Mouse (Mus musculus) forebrain, embryonic 16.5 days (tissue): ENCODE measurements around the gene Zbtb20. TPM values are rescaled to one million over a fixed set of nuclear protein-coding genes. Genes with fewer than 3 reads are reported as not detected.
A peak's percentile ranks its signal among the peaks of the same experiment; 100 is the strongest.

Source experiments
- ATAC-seq: fragments of 200-750 bp; cut with Nextera tagmentation; 2 replicates; pipeline ENCODE4 v1.8.0; 2017; ENCODE audit warnings: mild to moderate bottlenecking, moderate library complexity
- H3K27ac ChIP-seq: fragments of 300-500 bp; sonication (generic); 2 replicates; pipeline ENCODE4 v1.5.1; 2014; ENCODE audit warnings: low read length, control low read depth
- H3K27me3 ChIP-seq: fragments of 300-500 bp; sonication (generic); replicated peaks from 2 replicates; pipeline ENCODE4 v1.6.1; 2014; ENCODE audit warnings: low read length; ENCODE audit not compliant: control insufficient read depth, insufficient read depth
- H3K36me3 ChIP-seq: fragments of 300-500 bp; sonication (generic); 2 replicates; pipeline ENCODE4 v1.6.1; 2014; ENCODE audit not compliant: control insufficient read depth, insufficient read depth
- H3K4me1 ChIP-seq: fragments of 300-500 bp; sonication (generic); replicated peaks from 2 replicates; pipeline ENCODE4 v1.6.1; 2014; ENCODE audit warnings: low read length; ENCODE audit not compliant: control insufficient read depth, insufficient read depth
- H3K4me2 ChIP-seq: fragments of 300-500 bp; sonication (generic); 2 replicates; pipeline ENCODE4 v1.6.1; 2014; ENCODE audit warnings: mild to moderate bottlenecking, low read length, control low read depth
- H3K4me3 ChIP-seq: fragments of 300-500 bp; sonication (generic); replicated peaks from 2 replicates; pipeline ENCODE4 v1.5.1; 2014; ENCODE audit warnings: mild to moderate bottlenecking, low read length, control low read depth
- H3K9ac ChIP-seq: fragments of 300-500 bp; sonication (generic); replicated peaks from 2 replicates; pipeline ENCODE4 v1.6.1; 2014; ENCODE audit warnings: low read depth, low read length, control low read depth
- H3K9me3 ChIP-seq: fragments of 300-500 bp; sonication (generic); 2 replicates; pipeline ENCODE4 v1.6.1; 2016; ENCODE audit warnings: low read length; ENCODE audit not compliant: control insufficient read depth
- WGBS: fragments of 180-500 bp; shearing (Covaris S2); extraction: QIAGEN DNeasy Blood & Tissue Kit; methylation state at CpG from one replicate; pipeline ENCODE4 v1.1.7; 2014; 5-methylcytosine and 5-hydroxymethylcytosine counted together
- polyA plus RNA-seq: library from polyadenylated mRNA; unstranded; fragments of >200 nt; fragmentation: Nextera tagmentation; extraction: Ambion mirVana; gene quantifications from 2 replicates; pipeline ENCODE4 v1.2.1, GENCODE M21; 2015

The Zbtb20 gene
- polyA plus RNA-seq, 1 experiment from 2014 or later: 126 TPM

DNA sequence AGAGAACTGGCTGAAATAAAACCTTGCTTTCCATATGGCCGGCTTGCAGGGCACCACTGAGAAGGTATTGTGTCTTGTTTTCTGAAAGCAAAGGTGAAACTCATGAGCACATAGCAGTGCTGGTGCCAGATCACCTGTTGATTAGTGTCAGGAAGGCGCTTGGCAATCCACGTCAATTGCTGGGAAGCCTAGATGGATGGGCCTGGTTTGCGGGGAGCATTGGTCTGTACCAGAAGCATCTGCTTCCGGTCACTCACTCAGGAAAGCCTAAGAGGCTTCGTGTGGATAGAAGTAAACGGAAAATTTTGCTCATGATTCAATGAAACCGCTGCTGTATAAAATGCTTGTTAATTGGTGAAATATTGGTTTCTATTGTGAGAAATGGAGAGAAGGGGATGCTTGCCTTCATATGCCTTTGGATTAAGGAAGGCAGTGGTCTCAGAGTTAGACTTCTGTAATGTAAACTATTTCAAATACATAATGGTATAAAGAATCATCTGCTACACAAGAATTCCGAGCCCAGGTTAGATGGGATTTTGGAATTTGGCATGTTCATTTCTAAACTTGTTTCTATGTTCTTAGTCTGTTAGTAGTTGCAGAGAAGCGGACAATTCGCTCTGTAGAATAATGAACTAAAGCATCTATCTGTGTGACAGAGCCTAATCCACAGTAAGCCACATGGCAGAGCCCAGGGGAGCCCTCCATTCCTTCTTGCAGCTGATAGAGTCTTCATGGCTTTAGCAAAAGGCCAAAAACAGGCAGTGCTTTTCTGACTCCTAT, 521.4 kb downstream of the Zbtb20 start:
- no peaks in the 10 kb centered on the region for H3K9me3 ChIP-seq
- no peak overlapping the region for H3K27ac ChIP-seq
- H3K4me1 ChIP-seq: no peaks in the 10 kb centered on the region
- H3K4me2 ChIP-seq: no peak overlapping the region
- no peak overlapping the region for H3K9ac ChIP-seq
- H3K4me3 ChIP-seq: no peak overlapping the region
- ATAC-seq: no peak
- no peaks in the 10 kb centered on the region for H3K27me3 ChIP-seq
- H3K36me3 ChIP-seq: no peaks in the 10 kb centered on the region
- 93% methylated on average over 11 of the region's 11 CpGs for WGBS

GRCm38 (mm10) chr16:43397629-43398323, 522.1 kb downstream of the Zbtb20 start:
- H3K27ac ChIP-seq: no peak overlapping the region
- WGBS: 91% methylated on average over 3 of the region's 3 CpGs
- H3K4me2 ChIP-seq: no peak overlapping the region
- no peak overlapping the region for H3K4me3 ChIP-seq
- ATAC-seq: no peak
- no peak overlapping the region for H3K9ac ChIP-seq
- H3K27me3 ChIP-seq: no peaks in the 10 kb centered on the region
- no peaks in the 10 kb centered on the region for H3K36me3 ChIP-seq
- H3K4me1 ChIP-seq: no peaks in the 10 kb centered on the region
- no peaks in the 10 kb centered on the region for H3K9me3 ChIP-seq

GRCm38 (mm10) chr16:43399428-43399827, 523.7 kb downstream of the Zbtb20 start:
- no peak overlapping the region for H3K27ac ChIP-seq
- H3K4me2 ChIP-seq: no peak overlapping the region
- H3K4me1 ChIP-seq: no peaks in the 10 kb centered on the region
- no peak for ATAC-seq
- H3K27me3 ChIP-seq: no peaks in the 10 kb centered on the region
- no peaks in the 10 kb centered on the region for H3K36me3 ChIP-seq
- H3K9ac ChIP-seq: no peak overlapping the region
- no peak overlapping the region for H3K4me3 ChIP-seq
- H3K9me3 ChIP-seq: no peaks in the 10 kb centered on the region

DNA sequence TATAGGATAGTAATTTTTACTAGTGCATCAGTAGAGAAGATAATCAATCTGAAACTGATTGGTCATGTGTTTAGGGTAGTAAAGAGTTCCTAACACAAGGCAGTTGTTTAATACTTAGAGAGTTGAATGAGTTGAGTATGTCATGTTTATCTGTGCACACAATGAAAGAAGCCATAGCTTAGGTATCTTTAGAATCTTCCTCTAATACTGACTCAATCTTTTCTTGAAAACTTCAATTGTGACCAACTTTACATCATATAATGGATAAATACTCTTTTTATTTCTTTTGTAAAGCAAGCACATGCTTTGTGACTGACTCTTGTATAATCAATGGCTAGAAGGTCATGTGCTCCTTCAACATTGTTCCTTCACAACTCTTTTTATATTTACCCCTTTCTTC, 524.4 kb downstream of the Zbtb20 start:
- Histone ChIP-seq H3K9ac (no peak overlapping the region), H3K9me3 (no peaks in the 10 kb centered on the region), H3K27ac (no peak overlapping the region), H3K4me2 (no peak overlapping the region), H3K36me3 (no peaks in the 10 kb centered on the region), H3K4me1 (no peaks in the 10 kb centered on the region), H3K27me3 (no peaks in the 10 kb centered on the region), H3K4me3 (no peak overlapping the region)
- no peak for ATAC-seq

DNA sequence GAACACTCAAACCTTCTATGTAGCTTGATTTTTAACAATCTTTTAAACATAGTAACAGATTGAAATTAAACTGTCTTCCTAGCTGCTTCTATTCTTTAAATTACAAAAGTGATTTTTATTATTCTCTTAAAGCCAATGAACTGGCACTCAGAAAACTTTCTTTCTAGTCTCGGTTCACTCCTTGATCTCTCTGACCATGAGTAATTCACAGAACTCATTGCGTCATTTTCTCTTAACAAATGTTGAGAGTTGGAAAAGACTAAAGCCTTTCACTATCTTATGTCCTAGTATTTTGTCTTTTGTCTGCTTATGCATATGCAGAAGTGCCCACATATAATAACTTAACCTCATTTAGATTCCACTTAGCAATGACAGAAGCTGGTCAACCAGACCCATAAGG, 525.3 kb downstream of the Zbtb20 start:
- Histone ChIP-seq H3K27ac (no peak overlapping the region), H3K9ac (no peak overlapping the region), H3K27me3 (no peaks in the 10 kb centered on the region), H3K4me3 (no peak overlapping the region), H3K4me2 (no peak overlapping the region), H3K36me3 (no peaks in the 10 kb centered on the region), H3K9me3 (no peaks in the 10 kb centered on the region), H3K4me1 (no peaks in the 10 kb centered on the region)
- 67% methylated on average over 2 of the region's 2 CpGs for WGBS
- ATAC-seq: no peak

DNA sequence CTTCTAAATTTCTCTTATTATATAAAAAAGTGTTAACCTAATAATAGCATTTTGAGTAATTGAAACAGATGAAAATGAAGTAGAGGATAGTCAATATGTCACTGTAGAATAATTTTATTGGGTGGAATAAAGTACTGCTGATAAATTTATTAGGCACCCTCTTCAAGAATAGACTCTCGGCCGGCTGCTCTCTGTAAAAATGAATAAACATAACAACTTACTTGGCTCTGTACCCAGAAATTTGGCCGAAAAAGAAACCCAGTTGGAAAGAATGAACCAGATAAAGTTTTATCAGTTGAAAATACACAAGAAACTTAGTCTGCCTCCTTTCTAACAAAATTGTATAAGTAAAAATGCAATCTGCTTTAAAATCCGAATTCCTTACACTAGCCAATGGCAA, 527.2 kb downstream of the Zbtb20 start:
- H3K27me3 ChIP-seq: no peaks in the 10 kb centered on the region
- H3K9me3 ChIP-seq: no peaks in the 10 kb centered on the region
- peaks cover 6% of the 10 kb centered on the region for H3K4me1 ChIP-seq
- no peak overlapping the region for H3K4me3 ChIP-seq
- H3K27ac ChIP-seq: no peak overlapping the region
- H3K4me2 ChIP-seq: no peak overlapping the region
- ATAC-seq: no peak
- no peak overlapping the region for H3K9ac ChIP-seq
- WGBS: 75% methylated on average over 4 of the region's 4 CpGs
- no peaks in the 10 kb centered on the region for H3K36me3 ChIP-seq

DNA sequence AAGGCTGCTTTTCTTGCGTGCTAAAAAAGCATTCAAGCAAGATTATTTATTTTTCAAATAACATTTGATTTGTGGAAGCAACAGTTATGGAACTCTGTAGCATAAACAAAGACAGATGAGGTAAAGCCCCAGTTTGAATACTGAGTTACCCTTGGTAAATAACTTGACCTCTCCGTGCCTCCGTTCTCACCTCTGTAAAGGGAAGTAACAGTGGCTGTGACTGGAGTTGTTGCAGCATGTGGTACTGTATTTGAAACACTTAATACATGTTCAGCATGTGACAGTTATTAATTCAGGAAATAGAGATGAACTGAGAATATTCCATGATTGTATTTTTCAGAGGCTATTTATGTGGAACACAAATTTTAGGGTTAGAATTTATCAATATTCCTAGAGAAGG, 529.4 kb downstream of the Zbtb20 start:
- H3K36me3 ChIP-seq: no peaks in the 10 kb centered on the region
- 87% methylated on average over 3 of the region's 3 CpGs for WGBS
- ATAC-seq: no peak

DNA sequence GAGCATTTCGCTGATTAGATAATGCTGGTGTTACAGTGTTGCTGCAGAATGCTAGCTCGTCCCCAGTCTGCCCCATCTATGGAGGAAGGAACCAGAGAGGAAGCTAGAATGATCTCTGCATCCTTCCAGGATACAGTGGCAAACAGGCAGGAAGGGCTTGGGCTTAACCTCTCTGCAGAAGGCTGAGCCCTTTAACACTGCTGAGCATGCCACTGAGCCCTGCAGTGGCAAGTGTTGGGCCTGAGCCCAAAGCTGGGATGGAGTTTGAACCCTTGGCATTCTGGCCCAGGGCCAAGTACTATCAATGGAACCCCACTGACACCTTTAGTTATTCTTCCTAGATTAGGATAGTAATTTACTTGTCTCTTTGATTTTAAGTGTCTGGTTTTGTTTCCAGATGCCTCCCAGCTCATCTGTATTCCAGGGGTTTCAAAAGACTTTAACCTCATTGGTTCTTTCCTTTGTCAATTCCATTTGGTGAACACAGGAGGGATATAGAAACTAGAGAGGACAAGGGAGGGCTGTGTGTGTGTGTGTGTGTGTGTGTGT, 532.0 kb downstream of the Zbtb20 start:
- Histone ChIP-seq H3K27ac (peak overlapping the region; percentile 23), H3K9me3 (no peaks in the 10 kb centered on the region), H3K4me3 (no peak overlapping the region), H3K4me1 (peaks cover 28% of the 10 kb centered on the region), H3K27me3 (no peaks in the 10 kb centered on the region), H3K36me3 (no peaks in the 10 kb centered on the region), H3K4me2 (no peak overlapping the region), H3K9ac (no peak overlapping the region)
- peak; percentile 88 for ATAC-seq
- 40% methylated on average over 2 of the region's 2 CpGs for WGBS

More for the DNA sequence above, 529.4 kb downstream of the Zbtb20 start:
- Histone ChIP-seq H3K4me3 (no peak overlapping the region), H3K4me2 (no peak overlapping the region), H3K27ac (no peak overlapping the region), H3K9ac (no peak overlapping the region), H3K27me3 (no peaks in the 10 kb centered on the region), H3K4me1 (peaks cover 21% of the 10 kb centered on the region), H3K9me3 (no peaks in the 10 kb centered on the region)

DNA sequence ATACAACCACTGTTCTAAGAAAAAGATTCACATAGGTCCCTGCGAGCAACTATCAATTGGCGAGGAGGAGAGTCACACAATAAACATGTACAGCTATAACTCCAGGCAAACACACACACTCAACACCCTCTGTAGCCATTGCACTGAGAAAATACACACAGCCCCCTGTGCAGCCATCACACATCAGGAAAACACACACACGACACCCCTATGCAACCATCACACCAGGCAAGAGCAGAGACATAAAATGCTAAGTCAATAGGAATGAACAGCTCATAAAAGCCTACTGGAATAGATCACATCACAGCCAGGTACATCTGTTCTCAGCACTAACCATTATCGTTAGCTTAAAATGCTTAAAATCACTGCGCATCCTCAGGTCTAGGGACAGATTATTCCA, 532.9 kb downstream of the Zbtb20 start:
- no peak overlapping the region for H3K4me3 ChIP-seq
- H3K9me3 ChIP-seq: no peaks in the 10 kb centered on the region
- H3K4me2 ChIP-seq: no peak overlapping the region
- WGBS: 72% methylated on average over 5 of the region's 5 CpGs
- H3K4me1 ChIP-seq: peaks cover 28% of the 10 kb centered on the region
- H3K36me3 ChIP-seq: no peaks in the 10 kb centered on the region
- H3K9ac ChIP-seq: no peak overlapping the region
- peak overlapping the region; percentile 31 for H3K27ac ChIP-seq
- no peak for ATAC-seq
- H3K27me3 ChIP-seq: no peaks in the 10 kb centered on the region
